ENCODE assay signal across 23 mouse cellular contexts in the genomic region with DNA sequence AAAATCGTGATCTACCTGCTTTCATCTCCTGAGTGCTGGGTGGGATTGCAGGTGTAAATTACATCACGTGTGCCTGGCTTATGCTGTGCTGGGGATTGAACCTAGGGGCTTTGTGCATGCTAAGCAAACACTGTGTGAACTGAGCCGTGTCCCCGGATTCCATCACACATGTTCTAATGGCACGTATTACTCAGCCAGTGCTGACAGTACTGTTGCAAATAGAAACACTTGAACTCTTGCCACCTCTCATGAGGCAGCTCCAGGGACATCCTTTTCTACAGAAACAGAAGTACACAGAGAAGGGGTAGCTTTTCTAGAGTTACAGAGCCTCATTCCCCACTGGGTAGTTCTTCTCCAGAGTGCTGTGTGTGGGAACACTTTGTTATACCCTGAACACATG.
DNase-seq lines count a peak whose midpoint lies in the region; ATAC-seq and TF ChIP-seq lines count a peak whose summit lies in the region.
"Had no signal": no experiment of that assay in that cellular context is flagged by ENCODE, and none has a peak within 500 bp of the region (broad histone marks: within the 10 kb centered on the region; RNA-seq: fewer than 3 reads in every experiment).

No protein-coding gene starts in this region.

- no peaks in the 10 kb centered on the region for H3K9me3 ChIP-seq in heart, embryonic 11.5 days (replicated peaks; ENCODE audit: control insufficient read depth, low read length)
- no peaks in the 10 kb centered on the region for H3K9me3 ChIP-seq in heart, postnatal 0 days (replicated peaks; ENCODE audit: control insufficient read depth, low read length)
- H3K9me3 ChIP-seq: embryonic facial prominence, embryonic 13.5 days; forebrain, embryonic 13.5 days; hindbrain, embryonic 10.5 days; liver, embryonic 13.5 days; midbrain, embryonic 15.5 days had no signal

- H3K9ac ChIP-seq in heart, embryonic 11.5 days (ENCODE audit: low read depth, low read length): no peak overlapping the region
- no peak overlapping the region for H3K9ac ChIP-seq in heart, postnatal 0 days (replicated peaks; ENCODE audit: low read depth, low read length)
- H3K9ac ChIP-seq: embryonic facial prominence, embryonic 13.5 days; forebrain, embryonic 13.5 days; liver, embryonic 13.5 days; midbrain, embryonic 15.5 days had no signal

- H3K4me1 ChIP-seq in heart, embryonic 11.5 days (ENCODE audit: control insufficient read depth, insufficient read depth, low read length): no peaks in the 10 kb centered on the region; the same call in none of the 2 replicates
- no peaks in the 10 kb centered on the region for H3K4me1 ChIP-seq in heart, postnatal 0 days (ENCODE audit: control insufficient read depth, insufficient read depth)
- H3K4me1 ChIP-seq: liver, embryonic 13.5 days had no signal

- no peak overlapping the region for H3K4me3 ChIP-seq in heart, embryonic 11.5 days (ENCODE audit: low read depth, low read length)
- no peak overlapping the region for H3K4me3 ChIP-seq in heart, postnatal 0 days (ENCODE audit: low read depth, low read length)
- H3K4me3 ChIP-seq: embryonic facial prominence, embryonic 13.5 days; forebrain, embryonic 13.5 days; gastrocnemius, adult 2 months; hindbrain, embryonic 10.5 days; liver, embryonic 13.5 days; midbrain, embryonic 15.5 days had no signal

- no peak overlapping the region; the same call in 1 of the 2 replicates for H3K4me2 ChIP-seq in heart, embryonic 11.5 days
- no peak overlapping the region for H3K4me2 ChIP-seq in heart, postnatal 0 days (ENCODE audit: low read depth, low read length)
- H3K4me2 ChIP-seq: embryonic facial prominence, embryonic 13.5 days; forebrain, embryonic 13.5 days; liver, embryonic 13.5 days; midbrain, embryonic 15.5 days had no signal

- intact Hi-C loops in heart, postnatal 25 days (cut with DNase I): no loop called here

- peaks cover 29% of the 10 kb centered on the region for H3K27me3 ChIP-seq in heart, embryonic 11.5 days (ENCODE audit: control insufficient read depth, insufficient read depth, low read length)
- peaks cover 12% of the 10 kb centered on the region; the same call in 1 of the 2 replicates for H3K27me3 ChIP-seq in heart, postnatal 0 days (ENCODE audit: control insufficient read depth, insufficient read depth, low read length)
- H3K27me3 ChIP-seq: midbrain, embryonic 15.5 days had no signal

- no peak overlapping the region for H3K27ac ChIP-seq in heart, embryonic 11.5 days (ENCODE audit: low read depth, low read length)
- peak overlapping the region; percentile 55 for H3K27ac ChIP-seq in heart, postnatal 0 days (ENCODE audit: low read depth)
- H3K27ac ChIP-seq: embryonic facial prominence, embryonic 13.5 days; forebrain, embryonic 13.5 days; gastrocnemius, adult 2 months; hindbrain, embryonic 10.5 days; liver, embryonic 13.5 days; macrophage; midbrain, embryonic 15.5 days had no signal

- peak; percentile 90 for DNase-seq in heart, adult 11 months
- DNase-seq in heart, postnatal 25 days (ENCODE audit: low spot score): no peak
- DNase-seq in brain, adult 2 months (ENCODE audit: low read depth, low spot score): peak; percentile 29
- peak; percentile 56 for DNase-seq in heart, postnatal 0 days (ENCODE audit: low spot score)
- DNase-seq in right cerebral cortex, adult 18-20 months: no peak
- DNase-seq in gastrocnemius, adult 8-10 months (ENCODE audit: low spot score in 2 of 2): no peak
- DNase-seq: adrenal gland, adult 2 months; B cell, adult 2 months; cerebellum, adult 11-12 months; gastrocnemius, adult 2 months; kidney, postnatal 25 days; liver, embryonic 13.5 days; lung, adult 2 months; right cerebral cortex, postnatal 4 days; thymus, postnatal 25 days had no signal

- no peak for TF ChIP-seq EP300 in heart, postnatal 0 days (IDR thresholded peaks at IDR 0.05; ENCODE audit: low read depth)

- no peak for TF ChIP-seq CTCF in heart, postnatal 0 days (IDR thresholded peaks at IDR 0.05; ENCODE audit: low read depth)

- ATAC-seq in heart, embryonic 11.5 days (replicated peaks; ENCODE audit: insufficient number of reproducible peaks, low FRiP score, low TSS enrichment): 0 out of 2 replicates have a peak, but pooled peaks have one; percentile 10
- ATAC-seq in heart, postnatal 0 days (ENCODE audit: insufficient read depth, low read depth): peak; percentile 78
- ATAC-seq: forebrain, embryonic 13.5 days; hindbrain, embryonic 16.5 days; intestine, embryonic 16.5 days; midbrain, embryonic 15.5 days had no signal

- 61% methylated on average over 5 of the region's 5 CpGs for WGBS in heart, embryonic 11.5 days (ENCODE audit: insufficient replicate concordance)
- WGBS in heart, postnatal 0 days: 45% methylated on average over 5 of the region's 5 CpGs

- H3K36me3 ChIP-seq in heart, embryonic 11.5 days (ENCODE audit: control insufficient read depth, insufficient read depth, low read length): no peaks in the 10 kb centered on the region
- no peaks in the 10 kb centered on the region for H3K36me3 ChIP-seq in heart, postnatal 0 days (replicated peaks; ENCODE audit: control insufficient read depth, insufficient read depth, low read length)
- H3K36me3 ChIP-seq: embryonic facial prominence, embryonic 13.5 days; hindbrain, embryonic 10.5 days; liver, embryonic 13.5 days; midbrain, embryonic 15.5 days had no signal

Comparison
In these comparisons a context has a peak if more than half of its experiments do, and no peak if none do; other contexts are left out.
1. DNase-seq: peak in heart, adult 11 months (single experiment), brain, adult 2 months (single experiment) and heart, postnatal 0 days (single experiment); none in heart, postnatal 25 days (single experiment), right cerebral cortex, adult 18-20 months (single experiment) and gastrocnemius, adult 8-10 months (0 of 2).